ENCODE assay signal across 24 mouse cellular contexts in genomic region chr15:4063574-4063973, GRCm38 (mm10). TPM values are rescaled to one million over a fixed set of nuclear protein-coding genes. Genes with fewer than 3 reads are reported as not detected.
DNase-seq lines count a peak whose midpoint lies in the region; ATAC-seq lines count a peak whose summit lies in the region.
"Had no signal": no experiment of that assay in that cellular context is flagged by ENCODE, and none has a peak within 500 bp of the region (broad histone marks: within the 10 kb centered on the region; RNA-seq: fewer than 3 reads in every experiment).

No protein-coding gene starts in this region.

- DNase-seq in frontal cortex, postnatal 14 days (ENCODE audit: low spot score in 2 of 2) = no peak
- no peak for DNase-seq in heart, postnatal 25 days (ENCODE audit: low spot score)
- DNase-seq in brain, adult 2 months (ENCODE audit: low read depth, low spot score) = peak; percentile 81
- peak; percentile 26 to 85 for DNase-seq in left cerebral cortex, postnatal 25 days (ENCODE audit: low spot score in 2 of 2)
- DNase-seq in thymus, postnatal 36 days = no peak
- DNase-seq in c-Kit-positive CD71-positive TER-119-positive erythroid progenitor cells, embryonic 14.5 days (ENCODE audit: low spot score) = no peak
- DNase-seq: cerebellum, adult 11 months; cerebellum, adult 9-11 months; gastrocnemius, postnatal 36 days; heart, postnatal 36 days; kidney, adult 11 months; liver; thymus, postnatal 4 days had no signal

- H3K27me3 ChIP-seq in heart, embryonic 13.5 days (replicated peaks) = no peaks in the 10 kb centered on the region
- H3K27me3 ChIP-seq: forebrain, embryonic 15.5 days; hindbrain, embryonic 13.5 days; liver, embryonic 15.5 days; lung, embryonic 15.5 days; midbrain, embryonic 15.5 days; neural tube, embryonic 12.5 days had no signal

- 52% methylated on average over 5 of the region's 5 CpGs for WGBS in heart, embryonic 13.5 days

- no peak overlapping the region for H3K4me2 ChIP-seq in heart, embryonic 13.5 days
- H3K4me2 ChIP-seq: forebrain, embryonic 15.5 days; hindbrain, embryonic 13.5 days; liver, embryonic 15.5 days; lung, embryonic 15.5 days; midbrain, embryonic 15.5 days; neural tube, embryonic 12.5 days had no signal

- ATAC-seq in frontal cortex, adult (ENCODE audit: low TSS enrichment) = peak; percentile 92
- no peak for ATAC-seq in heart, embryonic 13.5 days (ENCODE audit: extremely low read depth, insufficient number of reproducible peaks, low FRiP score, low TSS enrichment)
- ATAC-seq: forebrain, embryonic 15.5 days; midbrain, embryonic 15.5 days had no signal

- peaks cover 9% of the 10 kb centered on the region for H3K4me1 ChIP-seq in heart, embryonic 13.5 days
- H3K4me1 ChIP-seq: embryonic facial prominence, embryonic 10.5 days; forebrain, embryonic 15.5 days; hindbrain, embryonic 13.5 days; limb, embryonic 10.5 days; liver, embryonic 15.5 days; lung, embryonic 15.5 days; midbrain, embryonic 15.5 days; neural tube, embryonic 12.5 days had no signal

- intact Hi-C loops in heart, postnatal 25 days (cut with DNase I) = no loop called here
- intact Hi-C loops in left cerebral cortex, postnatal 25 days (cut with DNase I) = loop anchor here (10.0 kb wide), 1 partner anchor 461 kb away; no protein-coding TSS in a partner anchor

- peaks cover 72% of the 10 kb centered on the region for H3K36me3 ChIP-seq in heart, embryonic 13.5 days
- H3K36me3 ChIP-seq: liver, embryonic 15.5 days had no signal

- peak overlapping the region; percentile 42 for H3K27ac ChIP-seq in heart, embryonic 13.5 days (replicated peaks)
- H3K27ac ChIP-seq: embryonic facial prominence, embryonic 10.5 days; forebrain, embryonic 15.5 days; hindbrain, embryonic 13.5 days; kidney, postnatal 0 days; limb, embryonic 10.5 days; liver, embryonic 15.5 days; lung, embryonic 15.5 days; midbrain, embryonic 15.5 days; neural tube, embryonic 12.5 days had no signal

- no peak overlapping the region for H3K9ac ChIP-seq in heart, embryonic 13.5 days
- H3K9ac ChIP-seq: forebrain, embryonic 15.5 days; hindbrain, embryonic 13.5 days; liver, embryonic 15.5 days; lung, embryonic 15.5 days; midbrain, embryonic 15.5 days; neural tube, embryonic 12.5 days had no signal

- no peak overlapping the region for H3K4me3 ChIP-seq in heart, embryonic 13.5 days
- H3K4me3 ChIP-seq: embryonic facial prominence, embryonic 10.5 days; forebrain, embryonic 15.5 days; hindbrain, embryonic 13.5 days; limb, embryonic 10.5 days; liver, embryonic 15.5 days; lung, embryonic 15.5 days; midbrain, embryonic 15.5 days; neural tube, embryonic 12.5 days had no signal

- H3K9me3 ChIP-seq in heart, embryonic 13.5 days = no peaks in the 10 kb centered on the region
- H3K9me3 ChIP-seq: embryonic facial prominence, embryonic 10.5 days; forebrain, embryonic 15.5 days; hindbrain, embryonic 13.5 days; limb, embryonic 10.5 days; liver, embryonic 15.5 days; lung, embryonic 15.5 days; midbrain, embryonic 15.5 days; neural tube, embryonic 12.5 days had no signal

RNA-seq across cellular contexts. Expression of gene Oxct1, which starts 37.4 kb away (rescaled TPM):
- 273 and 298 TPM in 2 replicates for polyA plus RNA-seq in heart, embryonic 13.5 days (2015; fragmentation: Nextera tagmentation; extraction: Ambion mirVana)
- total RNA-seq in heart, postnatal 25 days (2021) = 1,000 to 10,000 TPM; 1,289 to 1,329 TPM
- 100 to 1,000 TPM; 369 to 401 TPM for total RNA-seq in left cerebral cortex, postnatal 25 days (2021)

Comparison
In these comparisons a context has a peak if more than half of its experiments do, and no peak if none do; other contexts are left out.
1. DNase-seq: peak in brain, adult 2 months (single experiment) and left cerebral cortex, postnatal 25 days (2 of 2); none in frontal cortex, postnatal 14 days (0 of 2), heart, postnatal 25 days (single experiment), thymus, postnatal 36 days (0 of 2) and c-Kit-positive CD71-positive TER-119-positive erythroid progenitor cells, embryonic 14.5 days (single experiment).